Mouse (Mus musculus): Measurements from ENCODE around the gene Hoxd8.

The Hoxd8 gene

DNA sequence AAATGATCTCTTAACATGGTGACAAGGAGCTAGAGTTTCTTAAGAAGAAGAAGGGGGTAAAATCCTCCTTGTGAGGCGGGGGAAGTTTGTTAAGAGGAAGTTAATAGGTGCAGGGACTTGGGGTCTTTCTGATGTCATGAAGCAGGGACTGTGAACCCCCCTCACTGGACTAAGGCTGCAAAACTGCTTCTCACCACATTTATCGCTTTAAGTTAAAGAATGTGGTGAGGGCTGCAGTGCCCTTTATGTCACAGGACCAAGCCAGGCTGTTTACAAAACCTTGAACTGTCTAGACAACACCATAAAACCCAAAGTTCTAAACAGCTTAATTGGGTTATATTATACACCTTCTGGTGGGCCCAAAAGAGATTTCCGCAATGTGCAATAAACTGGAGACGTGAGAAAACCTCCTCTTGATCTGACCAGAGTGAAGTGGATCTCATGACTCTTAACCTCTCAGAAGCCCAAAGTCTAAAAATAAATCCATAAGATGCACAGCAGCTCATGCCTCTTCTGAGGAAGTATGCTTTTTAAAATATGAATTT, 19.3 kb upstream of the Hoxd8 start:
- in situ Hi-C loops (cut with MseI, MboI) = no loop called here

DNA sequence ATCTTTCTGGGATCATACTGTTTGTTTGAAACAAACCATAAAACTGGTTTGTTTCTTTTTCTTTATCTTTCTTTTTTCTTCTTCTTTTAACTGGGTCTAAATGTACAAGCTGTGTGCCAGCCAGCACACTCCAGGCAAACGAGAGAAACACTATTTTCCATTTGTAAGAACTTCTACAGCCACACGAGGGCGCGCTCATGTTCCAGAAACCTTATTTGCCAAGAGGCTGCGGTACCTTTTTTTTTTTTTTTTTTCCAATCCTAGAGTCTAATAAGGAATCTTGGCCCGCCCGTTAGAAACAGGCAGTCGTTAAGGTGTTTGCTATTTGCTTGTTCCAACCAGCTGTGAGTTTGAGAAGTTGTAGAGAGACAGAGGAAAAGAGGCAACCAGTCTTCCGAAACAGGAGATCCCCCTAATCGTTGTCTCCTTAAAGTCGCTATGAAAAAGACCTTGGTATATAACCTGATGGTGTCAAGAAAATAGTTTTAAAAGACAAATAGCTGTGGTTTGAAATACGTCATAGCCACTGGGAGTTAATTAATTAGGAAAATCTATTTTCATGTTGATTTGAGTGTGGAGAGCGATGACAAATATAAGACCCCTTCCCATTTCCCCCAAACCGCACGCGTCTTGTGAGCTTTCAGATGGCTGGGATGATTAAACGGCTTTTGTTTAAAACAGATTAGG, 18.0 kb upstream of the Hoxd8 start:
- in situ Hi-C loops (cut with MseI, MboI) = no loop called here

DNA sequence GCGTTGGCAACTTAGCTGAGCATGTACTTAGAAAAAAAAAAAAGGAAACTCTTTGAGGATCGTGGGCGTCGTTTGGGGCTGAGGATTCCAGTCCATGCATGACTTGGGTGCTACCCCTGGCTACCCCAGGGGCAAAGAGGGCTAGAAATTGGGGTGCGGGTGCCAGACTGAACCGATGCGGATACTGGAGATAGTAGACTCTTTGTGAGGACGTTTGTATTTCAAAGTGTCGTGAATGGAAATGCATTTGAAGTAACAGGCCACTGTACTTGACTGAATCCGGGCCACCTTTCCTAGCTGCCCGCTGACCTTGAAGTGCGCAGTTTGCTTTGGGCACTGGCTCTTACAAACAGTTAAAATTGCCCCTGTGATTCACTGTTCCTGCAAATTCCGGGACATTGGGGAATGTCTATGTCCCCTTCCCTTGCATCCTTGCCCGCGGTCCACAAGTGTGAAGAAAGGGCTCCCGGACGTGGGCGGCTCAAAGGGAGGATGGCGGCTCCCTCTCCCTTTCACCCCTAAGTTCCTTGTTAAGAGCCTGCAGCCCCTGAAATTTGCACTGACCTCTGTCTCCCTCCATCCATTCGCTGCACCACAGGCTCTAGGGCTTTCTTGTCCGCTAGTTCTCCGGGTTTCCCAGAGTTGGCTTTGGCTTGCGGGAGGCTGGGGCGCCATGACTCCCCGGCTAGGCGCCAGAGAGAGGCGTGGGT, 17.3 kb upstream of the Hoxd8 start:
- in situ Hi-C loops (cut with MseI, MboI) = no loop called here

DNA sequence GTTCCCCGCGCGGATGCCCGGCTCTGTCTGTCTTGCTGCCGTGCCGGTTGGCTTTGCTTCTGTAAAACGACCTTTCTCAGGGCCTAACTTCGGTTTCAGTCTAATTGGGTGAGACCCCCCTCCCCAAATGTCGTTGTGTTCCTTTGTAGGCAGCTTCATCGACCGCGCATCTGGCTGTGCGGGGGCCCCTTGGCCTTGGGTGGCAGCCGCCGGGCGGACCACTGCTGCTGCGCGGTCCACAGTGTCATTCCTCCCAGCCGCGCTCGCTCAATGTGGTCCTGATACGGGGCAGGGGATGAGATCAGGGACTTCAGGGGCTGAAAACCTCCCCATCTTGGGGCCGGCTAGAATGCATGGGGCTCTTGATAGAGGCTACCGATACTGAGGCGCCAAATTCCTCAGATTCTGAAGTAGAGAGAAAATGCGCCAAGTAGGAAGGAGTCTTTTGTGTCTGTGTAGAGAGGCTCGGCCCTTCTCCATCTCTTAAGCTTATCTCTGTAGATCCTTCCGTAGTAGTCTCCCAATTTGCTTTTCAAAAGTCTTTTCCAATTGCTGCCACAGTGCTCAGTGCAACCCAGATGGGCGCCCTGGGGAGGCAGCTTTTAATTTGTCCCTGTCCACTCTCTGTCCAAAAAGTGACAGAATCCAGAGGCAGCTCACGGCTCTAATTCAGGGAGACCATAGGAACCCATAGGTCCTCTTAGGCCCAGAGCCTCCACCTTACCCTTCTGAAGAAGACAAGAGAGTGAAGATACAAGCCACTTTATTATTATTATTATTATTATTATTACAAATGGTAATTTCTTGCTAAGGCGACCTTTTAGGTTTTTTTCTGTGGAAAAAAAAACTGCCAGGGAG, 16.5 kb upstream of the Hoxd8 start:
- in situ Hi-C loops (cut with MseI, MboI) = no loop called here

DNA sequence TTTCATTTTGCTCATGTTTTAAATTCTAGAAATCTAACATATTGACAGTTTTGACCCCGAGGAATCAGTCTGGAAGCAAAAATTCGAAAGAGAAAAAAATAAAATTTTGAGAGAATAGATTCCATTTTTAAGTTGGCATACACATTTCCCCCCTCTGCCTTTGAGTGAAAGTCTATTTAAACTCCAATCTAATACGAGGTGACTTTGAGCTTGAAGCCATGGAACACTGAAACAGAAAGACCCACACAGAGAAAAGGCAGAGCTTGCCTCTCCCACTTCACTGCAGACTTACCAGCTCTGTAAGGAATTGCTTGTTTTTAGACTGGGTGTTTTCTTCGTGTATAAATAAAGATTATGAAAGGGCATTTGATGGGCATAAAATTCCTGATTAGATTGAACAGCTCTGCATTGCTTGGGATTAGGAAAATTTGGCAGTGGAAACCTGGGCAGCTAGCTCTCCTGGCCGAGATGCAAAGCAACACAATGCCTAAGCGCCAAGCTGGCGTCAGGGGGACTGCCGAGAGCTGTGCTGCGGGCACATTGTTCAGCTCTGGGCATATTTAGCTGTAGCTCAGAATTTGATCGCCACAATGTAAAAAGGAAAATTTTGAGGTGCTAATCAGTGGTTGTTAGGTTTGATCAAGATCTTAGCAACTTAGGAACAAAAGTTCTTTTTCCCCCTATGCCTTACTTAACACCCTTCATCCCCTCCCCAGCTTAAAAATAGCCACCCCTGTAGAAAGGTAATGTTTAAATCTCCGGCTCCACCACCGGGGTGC, 15.4 kb upstream of the Hoxd8 start:
- in situ Hi-C loops (cut with MseI, MboI) = no loop called here

DNA sequence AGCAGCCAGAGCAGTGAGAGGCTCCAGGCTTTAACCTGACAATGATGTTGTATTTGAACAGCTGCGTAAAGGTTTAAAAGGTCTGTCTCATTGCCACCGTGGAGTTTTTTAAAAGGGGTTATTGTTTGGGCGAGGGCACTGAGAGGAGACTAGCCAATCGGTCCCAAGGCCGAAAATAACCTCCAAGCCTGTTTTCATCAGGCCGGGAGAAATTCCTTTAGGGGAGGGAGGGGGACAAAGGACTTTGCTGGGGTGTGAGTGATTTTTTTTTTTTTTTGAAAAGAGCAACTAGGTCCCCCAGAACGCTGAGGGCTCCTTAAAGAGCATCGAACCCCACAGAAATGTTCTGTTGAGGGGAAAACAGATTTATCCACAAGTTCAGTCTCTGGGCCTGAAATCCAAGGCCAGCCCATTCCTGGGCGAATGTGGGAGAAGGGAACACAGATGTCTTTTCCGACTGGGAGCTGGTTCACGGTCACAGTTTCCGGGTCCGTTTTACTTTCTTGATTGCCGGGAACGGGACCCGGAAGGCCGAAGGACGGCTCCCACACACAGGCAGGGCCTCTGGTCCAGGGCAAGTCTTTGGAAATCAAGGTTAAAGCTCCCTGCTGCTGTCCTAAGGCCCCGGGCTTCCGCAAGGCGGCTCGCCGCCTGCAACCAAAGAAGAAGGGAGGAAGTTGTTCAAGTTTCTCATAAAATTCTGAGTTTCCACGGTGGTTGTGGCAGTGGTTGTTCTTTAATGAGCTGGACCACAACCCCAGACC, 14.7 kb upstream of the Hoxd8 start:
- in situ Hi-C loops (cut with MseI, MboI) = loop anchor here in 1 of 2 experiments (10.0 kb wide), 1 partner anchor 615 kb away; no protein-coding TSS in a partner anchor

DNA sequence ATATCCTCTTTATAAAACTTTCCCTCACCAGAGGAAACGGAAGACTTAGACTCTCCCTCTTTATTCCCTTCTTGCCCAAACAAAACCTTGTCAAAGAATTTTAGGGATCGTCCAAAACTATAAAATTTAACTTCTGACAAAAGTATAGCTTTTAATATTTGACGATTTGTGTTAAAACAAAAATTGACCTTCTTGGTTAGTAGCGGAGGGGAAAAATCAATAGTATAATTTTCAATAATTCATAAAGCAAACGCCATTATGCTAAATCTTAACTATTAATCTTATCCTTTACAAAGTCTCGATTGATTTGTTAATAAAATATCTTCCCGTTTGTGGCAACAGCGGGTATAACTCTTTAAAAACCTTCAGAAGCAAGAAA, 14.1 kb upstream of the Hoxd8 start:
- in situ Hi-C loops (cut with MseI, MboI) = loop anchor here in 1 of 2 experiments (10.0 kb wide), 1 partner anchor 614 kb away; no protein-coding TSS in a partner anchor

DNA sequence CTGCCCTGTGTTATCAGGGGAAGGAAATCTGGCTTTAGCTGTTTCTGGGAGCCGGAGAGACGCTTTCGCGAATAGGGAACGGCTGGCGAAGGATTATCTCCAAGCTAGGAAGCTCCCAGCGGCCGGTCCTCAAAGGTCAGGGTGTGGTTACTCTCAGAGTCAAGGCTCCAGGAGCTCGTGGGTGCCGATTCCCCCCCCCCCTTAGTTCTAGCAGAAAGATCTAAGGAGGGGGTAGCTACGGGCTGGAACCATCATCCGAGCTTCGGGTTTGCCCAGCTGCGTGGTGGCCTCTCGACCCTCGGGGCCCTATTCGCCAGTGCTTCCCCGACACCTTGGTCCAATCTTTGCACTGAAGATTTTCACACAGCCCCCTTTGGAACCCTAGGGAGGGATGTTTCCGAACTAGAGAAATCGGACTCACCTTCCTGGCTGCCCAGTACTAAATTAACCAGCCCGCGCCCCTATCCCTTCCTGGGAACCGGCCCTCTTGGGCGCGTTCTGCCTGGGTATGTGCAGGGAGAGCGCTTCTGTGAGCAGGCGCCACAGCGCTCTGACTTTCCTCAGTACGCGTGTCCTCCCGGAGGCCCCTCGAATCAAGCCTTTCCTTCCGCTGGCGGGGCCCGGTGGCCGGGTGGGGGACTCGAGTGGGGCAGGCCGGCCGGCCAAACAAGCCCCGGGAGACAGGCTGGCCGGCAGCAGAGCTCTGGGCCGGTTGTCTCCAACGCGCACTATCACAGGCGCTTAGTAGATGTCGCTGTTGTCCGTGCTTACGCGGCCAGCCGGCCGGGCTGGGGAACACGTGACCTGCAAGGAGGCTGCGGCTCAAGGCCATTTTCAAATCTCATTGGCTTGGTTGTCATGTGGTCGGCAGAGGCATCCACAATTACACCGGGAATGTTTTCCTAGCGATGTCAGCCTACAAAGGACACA, 13.1 kb upstream of the Hoxd8 start, which contains the start of gene Hoxd10:
Gene Hoxd10, plus strand, starts transcription at position 903 of the 930 bp plus-strand sequence.
- in situ Hi-C loops (cut with MseI, MboI) = loop anchor here in 1 of 2 experiments (10.0 kb wide), 1 partner anchor 614 kb away; no protein-coding TSS in a partner anchor

DNA sequence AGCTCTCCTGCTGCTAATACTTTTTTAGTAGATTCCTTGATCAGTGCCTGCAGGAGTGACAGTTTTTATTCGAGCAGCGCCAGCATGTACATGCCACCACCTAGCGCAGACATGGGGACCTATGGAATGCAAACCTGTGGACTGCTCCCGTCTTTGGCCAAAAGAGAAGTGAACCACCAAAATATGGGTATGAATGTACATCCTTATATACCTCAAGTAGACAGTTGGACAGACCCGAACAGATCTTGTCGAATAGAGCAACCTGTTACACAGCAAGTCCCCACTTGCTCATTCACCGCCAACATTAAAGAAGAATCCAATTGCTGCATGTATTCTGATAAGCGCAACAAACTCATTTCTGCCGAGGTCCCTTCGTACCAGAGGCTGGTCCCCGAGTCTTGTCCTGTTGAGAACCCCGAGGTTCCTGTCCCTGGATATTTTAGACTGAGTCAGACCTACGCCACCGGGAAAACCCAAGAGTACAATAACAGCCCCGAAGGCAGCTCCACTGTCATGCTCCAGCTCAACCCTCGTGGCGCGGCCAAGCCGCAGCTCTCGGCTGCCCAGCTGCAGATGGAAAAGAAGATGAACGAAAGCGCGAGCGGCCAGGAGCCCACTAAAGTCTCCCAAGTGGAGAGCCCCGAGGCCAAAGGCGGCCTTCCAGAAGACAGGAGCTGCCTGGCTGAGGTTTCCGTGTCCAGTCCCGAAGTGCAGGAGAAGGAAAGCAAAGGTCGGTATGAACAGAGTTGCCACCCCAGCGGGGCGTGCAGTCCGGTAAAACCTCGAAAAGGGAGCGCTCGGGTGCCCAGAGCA, 12.2 kb upstream of the Hoxd8 start:
- in situ Hi-C loops (cut with MseI, MboI) = loop anchor here in 1 of 2 experiments (10.0 kb wide), 1 partner anchor 613 kb away; no protein-coding TSS in a partner anchor

DNA sequence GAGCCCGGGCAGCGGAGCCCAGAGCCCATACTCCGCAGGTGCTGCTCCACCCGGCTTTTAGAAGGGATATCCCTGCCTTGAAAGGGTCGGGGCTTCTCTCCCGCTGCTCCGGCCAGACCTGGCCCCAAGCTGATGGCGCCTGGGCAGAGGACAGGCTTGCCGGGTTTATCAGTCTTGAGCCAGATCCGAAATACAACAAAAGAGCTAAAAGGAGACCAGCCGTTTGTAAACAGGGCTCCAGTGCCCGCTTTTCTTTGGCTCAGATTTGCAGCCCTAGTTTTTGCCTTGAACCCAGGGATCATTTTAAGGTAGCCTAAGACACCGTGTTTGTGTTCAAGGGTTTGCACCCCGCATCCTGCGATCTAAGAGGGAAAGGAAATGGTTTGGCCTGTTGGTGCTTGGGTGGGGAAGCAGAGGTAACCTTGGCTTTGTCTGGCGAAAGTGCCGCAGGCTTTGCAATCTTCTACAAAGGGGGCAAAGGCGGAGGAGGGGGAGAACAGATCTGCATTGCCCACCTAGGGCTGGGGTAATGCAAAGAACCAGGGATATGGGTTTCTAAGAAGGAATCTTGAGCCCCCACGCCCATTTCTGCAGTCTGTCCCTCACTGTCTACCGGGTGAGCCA, 11.5 kb upstream of the Hoxd8 start:
- in situ Hi-C loops (cut with MseI, MboI) = loop anchor here in 1 of 2 experiments (10.0 kb wide), 1 partner anchor 612 kb away; no protein-coding TSS in a partner anchor

DNA sequence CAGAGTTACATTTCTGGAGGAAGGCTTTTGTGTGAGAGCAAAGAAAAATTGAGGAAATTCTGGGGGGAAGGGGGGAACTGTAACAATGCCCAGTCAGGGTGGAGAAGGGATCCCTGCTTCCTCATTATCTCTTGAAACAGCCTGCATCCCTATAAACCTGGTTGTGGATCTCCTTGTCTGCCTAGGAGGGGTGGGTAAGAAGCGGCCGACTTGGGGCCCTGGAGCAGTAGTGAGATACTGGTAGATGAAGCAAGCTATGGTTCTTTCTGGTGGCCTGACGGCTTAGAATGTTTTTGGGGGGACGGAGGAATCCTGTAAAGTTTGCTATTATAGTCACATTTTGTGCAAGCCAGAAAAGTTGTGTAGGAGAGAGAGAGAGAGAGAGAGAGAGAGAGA, 11.0 kb upstream of the Hoxd8 start:
- in situ Hi-C loops (cut with MseI, MboI) = loop anchor here in 1 of 2 experiments (10.0 kb wide), 1 partner anchor 611 kb away; no protein-coding TSS in a partner anchor

DNA sequence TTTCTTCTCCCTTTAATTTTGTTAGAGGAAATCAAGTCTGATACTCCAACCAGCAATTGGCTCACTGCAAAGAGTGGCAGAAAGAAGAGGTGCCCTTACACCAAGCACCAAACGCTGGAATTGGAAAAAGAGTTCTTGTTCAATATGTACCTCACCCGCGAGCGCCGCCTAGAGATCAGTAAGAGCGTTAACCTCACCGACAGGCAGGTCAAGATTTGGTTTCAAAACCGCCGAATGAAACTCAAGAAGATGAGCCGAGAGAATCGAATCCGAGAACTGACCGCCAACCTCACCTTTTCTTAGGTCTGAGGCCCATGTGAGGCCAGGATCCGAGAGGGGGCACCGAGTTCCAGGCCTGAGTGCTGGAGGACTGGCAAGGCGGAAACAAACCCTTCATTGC, 10.3 kb upstream of the Hoxd8 start:
- in situ Hi-C loops (cut with MseI, MboI) = loop anchor here in 1 of 2 experiments (10.0 kb wide), 1 partner anchor 611 kb away; no protein-coding TSS in a partner anchor

DNA sequence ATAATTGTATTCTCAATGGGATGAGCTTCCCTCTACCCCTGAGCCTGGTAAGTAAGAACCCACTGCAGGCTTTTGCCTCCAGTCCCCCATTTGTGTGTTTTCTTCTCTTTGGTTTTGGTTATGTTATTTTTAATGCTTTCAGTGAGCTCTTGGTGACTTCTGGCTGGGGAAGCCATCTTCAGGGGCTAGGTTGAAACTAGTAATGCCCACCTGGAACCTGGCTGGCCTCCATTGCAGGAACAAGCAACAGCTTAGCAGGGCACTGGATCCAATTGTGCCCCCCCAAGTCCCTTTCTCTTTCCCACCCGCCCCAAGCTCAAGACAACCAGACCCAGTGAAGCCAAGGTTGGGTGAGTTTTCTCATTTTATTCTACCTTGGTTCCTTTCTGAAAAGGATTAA, 9.0 kb upstream of the Hoxd8 start:
- in situ Hi-C loops (cut with MseI, MboI) = loop anchor here in 1 of 2 experiments (10.0 kb wide), 1 partner anchor 609 kb away; no protein-coding TSS in a partner anchor

DNA sequence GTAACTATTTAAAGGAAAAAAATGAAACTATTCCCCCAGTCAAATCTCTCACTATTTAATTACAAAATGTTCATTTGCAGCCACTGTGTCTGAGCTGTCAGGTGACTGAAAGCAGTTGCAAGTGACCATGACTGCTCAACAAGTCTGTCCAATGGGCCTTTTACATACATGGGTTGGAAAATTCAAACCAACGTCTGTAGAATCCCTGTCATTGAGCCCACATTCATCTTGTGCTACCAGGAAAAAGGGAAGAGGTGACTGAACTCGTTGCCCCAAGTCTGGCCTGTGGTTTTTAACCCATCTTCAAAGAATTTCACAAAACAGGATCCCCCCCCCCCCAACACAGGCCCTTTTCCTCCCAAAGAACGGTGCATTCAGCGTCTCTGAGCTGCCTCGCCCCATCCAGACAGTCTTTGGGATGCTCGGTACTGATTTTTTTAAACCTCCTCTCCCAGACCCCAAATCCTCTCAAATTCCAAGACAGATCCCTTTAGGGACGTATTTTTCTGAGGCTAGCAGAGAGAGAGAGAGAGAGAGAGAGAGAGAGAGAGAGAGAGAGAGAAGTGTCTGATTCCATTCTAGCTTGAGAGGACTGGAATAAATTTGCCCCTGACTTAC, 8.5 kb upstream of the Hoxd8 start:
- in situ Hi-C loops (cut with MseI, MboI) = loop anchor here in 1 of 2 experiments (10.0 kb wide), 1 partner anchor 609 kb away; no protein-coding TSS in a partner anchor

DNA sequence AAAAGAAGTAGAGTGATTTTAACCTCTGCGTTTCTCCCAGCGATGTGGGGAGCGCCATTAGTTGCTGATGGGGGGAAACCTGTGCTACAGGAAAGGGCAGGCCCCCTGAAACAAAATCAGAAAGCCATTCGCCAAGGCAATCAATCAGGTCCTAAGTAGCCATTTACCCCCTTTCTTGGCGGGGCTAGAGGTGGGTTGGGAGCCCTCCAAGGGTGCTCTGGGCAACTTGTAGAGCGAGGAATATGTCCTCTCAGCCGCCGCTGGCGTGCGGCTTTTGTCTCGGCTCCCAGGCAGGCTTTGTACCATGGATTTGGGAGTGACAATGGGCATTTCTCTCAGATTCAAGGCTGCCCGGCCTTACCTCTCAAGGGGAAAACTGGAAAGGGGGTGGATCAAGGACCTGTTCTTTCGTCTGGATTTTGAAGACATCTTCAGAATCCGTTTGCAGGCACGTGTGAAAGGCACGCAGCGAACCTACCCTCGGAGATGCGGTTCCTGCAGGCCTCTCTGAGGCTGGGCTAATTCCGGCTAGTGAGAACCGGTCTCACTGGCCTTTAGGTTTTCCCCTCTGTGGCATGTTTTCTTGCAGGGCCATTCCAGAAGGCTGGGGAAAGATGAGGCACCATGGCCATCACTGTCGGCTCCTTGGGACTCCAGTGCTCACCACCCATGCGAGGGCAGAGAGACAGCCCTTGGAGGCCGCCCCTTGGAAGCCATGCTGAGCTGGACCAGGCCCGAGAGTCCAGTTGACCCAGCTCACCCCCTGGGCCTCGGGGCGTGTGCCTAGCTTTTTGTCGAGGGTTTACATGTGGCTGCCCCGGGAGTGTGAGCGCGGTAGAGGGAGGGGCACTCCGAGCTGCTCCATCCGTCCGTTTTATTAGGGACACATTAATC, 7.7 kb upstream of the Hoxd8 start:
- in situ Hi-C loops (cut with MseI, MboI) = loop anchor here in 1 of 2 experiments (10.0 kb wide), 1 partner anchor 608 kb away; no protein-coding TSS in a partner anchor
